Mouse (Mus musculus) thymus, adult 2 months (tissue): ENCODE measurements around the gene Tspan9. TPM values are rescaled to one million over a fixed set of nuclear protein-coding genes. Genes with fewer than 3 reads are reported as not detected.

ENCODE experiments used
- DNase-seq: peaks from one replicate; pipeline ENCODE4 v3.0.0; 2021
- H3K27ac ChIP-seq: fragments of 200-500 bp; 2 replicates; pipeline ENCODE4 v1.5.1; 2012; ENCODE audit warnings: low read length, control low read depth; ENCODE audit not compliant: control insufficient read depth, insufficient read depth
- H3K27me3 ChIP-seq: fragments of 200-500 bp; 2 replicates; pipeline ENCODE4 v1.6.1; 2012; ENCODE audit warnings: mild to moderate bottlenecking, low read length, moderate library complexity, mixed read lengths; ENCODE audit not compliant: control insufficient read depth, insufficient read depth
- H3K36me3 ChIP-seq: fragments of 200-500 bp; 2 replicates; pipeline ENCODE4 v1.6.1; 2012; ENCODE audit warnings: mild to moderate bottlenecking, low read length, moderate library complexity; ENCODE audit not compliant: control insufficient read depth, insufficient read depth
- H3K4me1 ChIP-seq: fragments of 200-500 bp; replicated peaks from 2 replicates; pipeline ENCODE4 v1.6.1; 2012; ENCODE audit warnings: low read length; ENCODE audit not compliant: control insufficient read depth, insufficient read depth
- H3K4me3 ChIP-seq: fragments of 200-500 bp; 2 replicates; pipeline ENCODE4 v1.5.1; 2012; ENCODE audit warnings: mild to moderate bottlenecking, low read length, control low read depth, moderate library complexity; ENCODE audit not compliant: control insufficient read depth, insufficient read depth
- CTCF ChIP-seq: fragments of 200-500 bp; IDR thresholded peaks from 2 replicates; pipeline ENCODE4 v1.5.1; 2012; ENCODE audit warnings: mild to moderate bottlenecking, control low read depth, low read length, moderate library complexity, borderline replicate concordance; ENCODE audit not compliant: control insufficient read depth, poor library complexity, insufficient read depth; ENCODE audit errors: extremely low read depth
- POLR2A ChIP-seq: fragments of 200-500 bp; IDR thresholded peaks from 2 replicates; pipeline ENCODE4 v1.6.1; 2012; ENCODE audit warnings: mild to moderate bottlenecking, low read length, control low read depth, moderate library complexity; ENCODE audit not compliant: control insufficient read depth, poor library complexity, insufficient read depth; ENCODE audit errors: extremely low read depth
- WGBS: fragments of 180-500 bp; shearing (Covaris S2); methylation state at CpG from one replicate; pipeline ENCODE4 v1.1.7; 2018; 5-methylcytosine and 5-hydroxymethylcytosine counted together
- polyA plus RNA-seq: library from polyadenylated mRNA; depleted of rRNA; stranded (reverse); fragments of >200 nt; gene quantifications from 2 replicates; pipeline ENCODE4 v1.2.3, GENCODE M21; 2012

The Tspan9 gene
- polyA plus RNA-seq, 1 experiment: 36.7 TPM

DNA sequence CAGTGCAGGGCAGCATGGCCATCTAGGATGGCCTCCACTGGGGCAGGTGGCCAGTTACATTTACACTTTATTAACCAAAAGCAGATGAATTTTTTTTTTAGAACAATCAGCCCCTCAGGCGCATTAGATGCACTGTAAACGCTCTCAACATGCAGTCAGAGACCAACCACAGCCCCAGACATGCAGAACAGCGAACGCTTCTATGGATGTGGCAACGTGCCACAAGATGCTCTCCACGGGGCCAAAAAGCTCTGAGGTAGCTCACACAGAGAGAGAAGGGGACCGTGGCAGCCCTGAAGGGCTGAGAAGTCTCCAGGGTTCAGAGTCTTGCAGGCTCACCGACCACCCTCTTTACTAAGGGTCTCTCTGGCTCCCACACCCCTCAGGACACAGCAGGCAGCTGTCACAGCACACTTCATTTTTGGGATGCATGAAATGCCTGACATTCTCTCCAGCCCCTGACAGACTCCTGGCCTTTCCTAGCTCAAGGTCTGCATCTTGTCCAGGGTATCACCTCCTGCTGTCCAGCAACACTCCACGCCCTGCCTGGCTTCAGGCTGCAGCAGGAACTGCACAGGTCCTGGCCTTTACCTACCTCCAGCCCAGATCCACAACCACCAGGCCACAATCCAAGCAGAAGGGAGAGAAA lies 63.7 kb downstream of the Tspan9 start:
- Histone ChIP-seq H3K27ac (no peak overlapping the region), H3K27me3 (no peaks in the 10 kb centered on the region), H3K4me1 (no peaks in the 10 kb centered on the region), H3K36me3 (no peaks in the 10 kb centered on the region), H3K4me3 (no peak overlapping the region)
- 94% methylated on average over 9 of the region's 9 CpGs for WGBS
- no peak for TF ChIP-seq CTCF
- no peak for TF ChIP-seq POLR2A
- DNase-seq: no peak

DNA sequence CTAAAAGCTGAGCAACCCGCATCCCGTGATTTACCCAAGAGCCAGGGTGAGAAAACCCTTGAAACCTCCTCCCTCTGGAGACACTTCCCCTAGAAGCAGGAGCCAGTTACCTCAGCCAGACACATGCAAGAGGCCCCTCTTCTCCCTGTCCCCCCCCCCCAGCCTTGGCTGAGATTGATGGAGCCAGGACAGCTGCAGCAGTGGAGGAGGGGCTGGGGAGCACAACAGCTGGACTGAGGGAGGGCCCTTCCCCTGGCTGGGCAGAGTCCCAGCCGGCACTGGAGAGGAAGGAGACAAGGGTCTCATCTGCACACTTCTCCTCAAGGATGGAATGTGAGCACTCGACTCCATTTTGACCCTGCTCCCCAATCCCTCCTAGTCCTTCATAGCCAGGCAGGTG lies 64.9 kb downstream of the Tspan9 start:
- no peaks in the 10 kb centered on the region for H3K27me3 ChIP-seq
- H3K27ac ChIP-seq: no peak overlapping the region
- 82% methylated on average over 4 of the region's 4 CpGs for WGBS
- TF ChIP-seq POLR2A (no peak), CTCF (no peak)
- H3K36me3 ChIP-seq: no peaks in the 10 kb centered on the region
- DNase-seq: no peak
- H3K4me1 ChIP-seq: no peaks in the 10 kb centered on the region
- no peak overlapping the region for H3K4me3 ChIP-seq

DNA sequence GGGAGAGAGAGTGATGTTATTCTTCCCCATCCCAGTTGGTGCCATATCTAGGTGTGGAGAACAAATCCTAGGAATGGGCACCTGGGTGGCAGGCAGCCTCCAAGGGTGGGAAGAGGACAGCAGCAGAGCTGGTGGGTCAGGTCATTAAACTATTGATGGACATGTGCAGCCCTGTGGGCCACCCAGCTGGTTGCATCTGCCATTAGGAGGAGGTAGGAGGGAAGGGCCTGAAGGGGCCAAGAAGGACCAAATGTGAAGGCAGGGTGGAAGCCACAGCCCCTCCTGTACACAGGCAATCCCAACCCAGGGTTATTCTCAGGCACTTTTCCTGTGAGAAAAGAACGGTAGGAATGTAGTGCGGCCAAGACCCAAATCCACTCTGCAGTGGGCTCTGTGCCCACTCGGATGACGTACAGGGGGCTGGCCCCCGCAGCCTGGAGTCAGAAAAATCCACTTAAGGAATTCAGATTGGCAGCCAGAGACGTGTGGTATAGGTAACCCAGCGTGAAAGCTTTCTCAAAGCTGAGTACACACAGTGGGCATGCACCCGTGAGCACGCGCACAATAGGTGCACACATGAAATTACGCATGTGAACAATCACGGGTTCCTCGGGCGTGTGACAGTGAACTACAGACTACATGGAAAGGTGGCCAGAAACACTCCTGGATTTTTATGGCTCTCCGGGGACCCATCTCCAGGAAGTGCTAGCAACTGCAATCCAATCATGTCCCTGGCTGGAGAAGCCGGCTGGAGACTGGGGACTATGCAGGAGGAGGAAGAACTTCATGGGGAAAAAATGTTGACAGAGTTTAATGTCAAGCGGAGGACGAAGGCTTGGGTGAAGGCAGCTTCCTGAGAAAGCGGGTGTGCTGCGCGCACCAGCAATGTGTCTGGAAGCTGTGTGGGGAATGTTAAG lies 67.0 kb downstream of the Tspan9 start:
- Histone ChIP-seq H3K27ac (no peak overlapping the region), H3K4me3 (no peak overlapping the region), H3K36me3 (no peaks in the 10 kb centered on the region), H3K27me3 (no peaks in the 10 kb centered on the region), H3K4me1 (no peaks in the 10 kb centered on the region)
- no peak for DNase-seq
- TF ChIP-seq POLR2A (no peak), CTCF (no peak)
- WGBS: 94% methylated on average over 21 of the region's 21 CpGs

DNA sequence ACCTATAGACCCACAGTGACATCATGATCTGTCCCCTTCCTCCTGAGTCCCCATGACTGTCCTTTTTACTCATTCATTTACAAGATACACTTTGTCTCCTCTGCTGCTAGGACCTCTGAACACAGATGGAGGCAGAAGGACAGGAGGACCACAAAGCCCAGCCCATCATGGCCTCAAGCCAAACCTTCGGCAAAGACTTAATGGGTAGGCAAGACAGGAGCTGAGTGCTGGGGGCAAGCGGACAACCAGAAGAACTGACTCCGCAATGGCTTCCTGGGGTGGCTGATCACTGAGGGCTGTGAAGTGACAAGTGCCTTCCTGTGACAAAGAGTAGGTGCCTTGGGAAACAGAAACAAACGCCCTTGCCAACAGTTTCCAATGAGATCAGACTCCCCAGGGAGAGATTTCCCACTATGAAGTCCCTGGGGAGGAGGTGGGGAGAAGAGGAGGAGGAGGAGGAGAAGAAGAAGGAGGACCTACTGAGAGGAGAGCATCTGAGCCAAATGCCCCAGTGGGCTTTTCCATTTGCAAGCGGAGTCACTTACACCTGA lies 67.9 kb downstream of the Tspan9 start:
- TF ChIP-seq CTCF (no peak), POLR2A (no peak)
- H3K27ac ChIP-seq: no peak overlapping the region
- H3K27me3 ChIP-seq: no peaks in the 10 kb centered on the region
- WGBS: 68% methylated on average over 5 of the region's 5 CpGs
- no peaks in the 10 kb centered on the region for H3K4me1 ChIP-seq
- no peak for DNase-seq
- H3K36me3 ChIP-seq: no peaks in the 10 kb centered on the region
- H3K4me3 ChIP-seq: no peak overlapping the region

DNA sequence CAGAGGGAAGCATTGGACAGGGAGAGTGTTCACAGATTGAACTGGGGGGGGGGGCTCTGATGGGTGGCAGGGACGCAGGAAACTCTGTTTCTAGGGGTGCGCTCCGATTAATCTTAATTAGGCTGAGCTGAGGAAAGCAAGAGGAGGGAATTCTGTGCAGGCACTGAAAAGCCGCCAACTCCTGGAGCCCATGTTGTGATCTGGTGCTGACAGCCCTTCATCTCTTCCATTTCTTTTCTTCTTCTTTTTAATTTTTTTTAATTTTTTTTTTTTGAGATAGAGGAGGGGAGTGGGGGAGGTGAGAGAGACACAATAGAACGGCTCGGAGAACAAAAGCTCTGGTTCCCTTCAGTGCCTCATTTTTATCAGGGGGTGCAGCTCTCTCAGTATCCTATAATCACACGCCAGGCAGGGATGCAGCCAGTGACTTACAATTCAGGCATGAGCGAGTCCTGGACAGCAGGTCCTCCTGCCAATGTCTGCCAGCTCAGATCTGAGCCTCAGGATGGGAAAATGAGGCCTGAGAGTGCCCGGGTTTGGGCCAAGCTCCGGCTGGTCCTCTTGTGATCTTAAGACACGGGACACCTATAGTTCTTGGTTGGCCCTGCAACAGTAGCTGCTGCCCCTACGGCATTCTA lies 72.4 kb downstream of the Tspan9 start:
- no peaks in the 10 kb centered on the region for H3K27me3 ChIP-seq
- H3K4me3 ChIP-seq: no peak overlapping the region
- TF ChIP-seq POLR2A (no peak), CTCF (no peak)
- peaks cover 4% of the 10 kb centered on the region for H3K4me1 ChIP-seq
- 97% methylated on average over 12 of the region's 12 CpGs for WGBS
- H3K27ac ChIP-seq: no peak overlapping the region
- H3K36me3 ChIP-seq: no peaks in the 10 kb centered on the region
- DNase-seq: no peak
